Mouse (Mus musculus) frontal cortex, postnatal 14 days (tissue): ENCODE results near the gene Olfr181.

Experiments
- DNase-seq, 2 experiments: peaks; one replicate each; pipeline ENCODE4 v3.0.0; 2022; ENCODE audit warnings: low spot score in 2 of 2

The Olfr181 gene

DNA sequence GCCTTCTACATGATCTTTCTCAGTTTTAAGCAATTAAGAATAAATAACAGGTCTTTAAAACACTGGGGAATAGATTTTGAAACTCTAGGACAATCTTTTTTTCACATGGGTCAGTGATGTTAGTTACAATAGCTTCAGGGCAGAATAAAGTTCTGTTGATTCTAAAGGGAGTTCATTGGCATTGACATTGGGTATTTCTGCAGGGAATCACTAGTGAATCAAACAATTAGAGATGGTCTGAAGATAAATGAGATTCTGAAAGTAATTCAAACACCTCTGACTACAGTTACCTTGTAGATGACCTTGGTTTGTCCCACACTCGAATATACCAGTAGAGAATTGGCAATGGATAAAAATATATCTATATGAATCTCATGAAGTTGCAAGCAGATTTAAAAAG lies at the start of gene Olfr181:
Olfr181 (minus strand) TSS at position 101 of the 400 bp plus-strand sequence.
- no peak for DNase-seq

DNA sequence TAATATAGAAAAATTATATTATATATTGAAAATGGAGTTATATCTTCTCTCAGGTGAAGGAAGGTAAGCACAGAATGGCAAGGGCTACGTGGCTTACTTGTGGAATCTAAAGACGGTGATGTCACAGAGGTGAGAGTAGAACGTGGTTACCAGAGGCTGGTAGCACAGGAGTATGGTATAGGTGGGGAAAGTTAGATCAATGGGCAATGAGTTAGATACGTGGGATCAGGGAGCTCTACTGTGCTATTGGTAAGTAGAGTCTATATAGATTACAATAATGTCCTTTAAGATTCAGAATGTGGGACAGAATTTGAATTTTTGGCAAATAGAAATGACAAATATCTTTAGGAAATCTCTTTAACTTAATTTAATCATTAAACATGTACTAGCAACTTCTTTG lies 737 bp upstream of the Olfr181 start, which contains the start of gene Olfr180:
Olfr180 (minus strand) TSS at position 101 of the 400 bp plus-strand sequence.
- no peak for DNase-seq

DNA sequence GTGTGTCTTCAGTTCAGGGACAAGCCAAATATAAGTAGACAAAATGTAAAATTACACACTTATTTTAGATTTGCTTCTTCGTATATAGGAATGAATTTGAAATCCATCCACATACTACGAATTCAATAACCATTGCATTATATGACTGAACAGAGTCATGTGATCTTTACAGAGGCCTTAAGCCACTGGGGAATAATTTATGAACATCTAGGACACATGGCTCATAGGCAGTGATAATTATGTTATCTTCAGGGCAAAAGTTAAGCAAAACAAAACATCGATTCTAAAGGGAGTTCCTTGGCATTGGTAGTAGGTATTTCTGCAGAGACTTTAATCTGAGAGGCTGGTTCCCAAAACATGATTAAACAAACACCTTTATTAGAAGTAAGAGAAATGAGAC lies 36.6 kb downstream of the Olfr181 start, which contains the start of gene Olfr178:
Olfr178 (minus strand) TSS at position 101 of the 400 bp plus-strand sequence.
- no peak for DNase-seq

DNA sequence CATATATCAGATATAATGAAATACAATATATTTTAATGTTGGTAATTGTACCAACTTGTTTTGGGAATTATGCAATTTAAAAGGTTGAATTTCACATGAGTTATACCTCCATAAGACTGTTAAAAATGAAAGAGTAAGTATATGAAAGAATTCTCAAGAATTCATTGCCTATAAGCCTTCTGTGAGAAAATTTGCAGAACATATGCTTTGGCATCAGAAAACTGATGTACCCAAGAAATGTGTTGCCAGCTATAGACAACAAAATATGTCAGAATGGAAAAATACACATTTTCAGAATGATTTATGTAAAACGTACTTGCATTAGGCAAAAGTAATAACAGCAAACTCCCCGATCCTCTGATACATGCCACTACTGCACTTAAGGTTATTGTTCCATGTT lies 44.1 kb downstream of the Olfr181 start:
- DNase-seq = no peak
